In the genomic region with DNA sequence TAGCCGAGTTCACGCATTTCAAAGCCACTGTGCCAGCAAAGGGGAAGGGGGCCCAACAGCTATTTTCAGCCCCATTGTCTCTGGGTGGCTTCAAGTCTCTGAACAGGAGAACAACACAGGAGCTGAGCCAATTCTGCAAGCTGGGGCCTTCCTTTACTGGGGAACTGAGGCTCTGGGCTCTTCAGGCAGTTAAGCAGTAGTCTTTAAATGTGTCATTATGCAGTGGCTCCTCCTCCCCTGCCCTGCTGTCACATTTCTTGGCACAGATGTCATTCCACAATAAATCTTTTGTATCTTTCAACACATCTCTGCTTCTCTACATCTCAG, we compare ENCODE assay signal across 20 mouse cellular contexts. TPM values are rescaled to one million over a fixed set of nuclear protein-coding genes. Genes with fewer than 3 reads are reported as not detected.
DNase-seq lines count a peak whose midpoint lies in the region; ATAC-seq and TF ChIP-seq lines count a peak whose summit lies in the region.
"Had no signal": no experiment of that assay in that cellular context is flagged by ENCODE, and none has a peak within 500 bp of the region (broad histone marks: within the 10 kb centered on the region; RNA-seq: fewer than 3 reads in every experiment).

No protein-coding gene starts in this region.

- H3K36me3 ChIP-seq in embryonic facial prominence, embryonic 14.5 days (ENCODE audit: control insufficient read depth, insufficient read depth, low read length), result no peaks in the 10 kb centered on the region
- H3K36me3 ChIP-seq in embryonic facial prominence, embryonic 10.5 days (replicated peaks), result no peaks in the 10 kb centered on the region
- H3K36me3 ChIP-seq in midbrain, embryonic 14.5 days (ENCODE audit: control insufficient read depth, insufficient read depth, low read length), result no peaks in the 10 kb centered on the region
- no peaks in the 10 kb centered on the region for H3K36me3 ChIP-seq in midbrain, embryonic 13.5 days
- no peaks in the 10 kb centered on the region for H3K36me3 ChIP-seq in forebrain, postnatal 0 days (ENCODE audit: insufficient read depth)
- no peaks in the 10 kb centered on the region for H3K36me3 ChIP-seq in small intestine, adult 2 months (ENCODE audit: control insufficient read depth, insufficient read depth, low read length)
- H3K36me3 ChIP-seq: heart, embryonic 10.5 days; limb, embryonic 10.5 days had no signal

- TF ChIP-seq CTCF in forebrain, postnatal 0 days (IDR thresholded peaks at IDR 0.05; ENCODE audit: low read depth), result no peak
- TF ChIP-seq CTCF in small intestine, adult 2 months (IDR thresholded peaks at IDR 0.05; ENCODE audit: extremely low read depth, insufficient read length, insufficient replicate concordance, low read depth, low read length), result no peak

- H3K4me1 ChIP-seq in embryonic facial prominence, embryonic 14.5 days (ENCODE audit: control insufficient read depth, insufficient read depth, low read length), result no peaks in the 10 kb centered on the region
- peaks cover 13% of the 10 kb centered on the region for H3K4me1 ChIP-seq in embryonic facial prominence, embryonic 10.5 days
- H3K4me1 ChIP-seq in midbrain, embryonic 14.5 days (ENCODE audit: control insufficient read depth, insufficient read depth, low read length), result peaks cover 6% of the 10 kb centered on the region; the same call in 1 of the 2 replicates
- peaks cover 13% of the 10 kb centered on the region for H3K4me1 ChIP-seq in midbrain, embryonic 13.5 days (replicated peaks)
- 0 out of 2 replicates have a peak, but pooled peaks cover 7% of the 10 kb centered on the region for H3K4me1 ChIP-seq in forebrain, postnatal 0 days (ENCODE audit: insufficient read depth)
- peaks cover 7% of the 10 kb centered on the region; the same call in 1 of the 2 replicates for H3K4me1 ChIP-seq in small intestine, adult 2 months (ENCODE audit: control insufficient read depth, insufficient read depth, insufficient read length, low read length)
- H3K4me1 ChIP-seq: limb, embryonic 10.5 days; megakaryocyte, embryonic 14.5 days had no signal

- no peak for TF ChIP-seq POLR2A in small intestine, adult 2 months (IDR thresholded peaks at IDR 0.05; ENCODE audit: low read depth, low read length)

- no peaks in the 10 kb centered on the region for H3K27me3 ChIP-seq in embryonic facial prominence, embryonic 14.5 days (replicated peaks; ENCODE audit: control insufficient read depth, insufficient read depth, low read length)
- no peaks in the 10 kb centered on the region for H3K27me3 ChIP-seq in embryonic facial prominence, embryonic 10.5 days (replicated peaks; ENCODE audit: low read depth, poor library complexity, severe bottlenecking)
- no peaks in the 10 kb centered on the region for H3K27me3 ChIP-seq in midbrain, embryonic 14.5 days (ENCODE audit: control insufficient read depth, insufficient read depth, low read length)
- H3K27me3 ChIP-seq in midbrain, embryonic 13.5 days, result no peaks in the 10 kb centered on the region
- no peaks in the 10 kb centered on the region for H3K27me3 ChIP-seq in forebrain, postnatal 0 days (ENCODE audit: insufficient read depth, low read length)
- H3K27me3 ChIP-seq in small intestine, adult 2 months (ENCODE audit: control insufficient read depth, insufficient read depth, low read length), result no peaks in the 10 kb centered on the region

- no peak overlapping the region for H3K4me2 ChIP-seq in embryonic facial prominence, embryonic 14.5 days (ENCODE audit: low read depth, low read length)
- H3K4me2 ChIP-seq in midbrain, embryonic 14.5 days (ENCODE audit: low read length), result no peak overlapping the region
- H3K4me2 ChIP-seq in midbrain, embryonic 13.5 days (replicated peaks), result no peak overlapping the region
- no peak overlapping the region for H3K4me2 ChIP-seq in forebrain, postnatal 0 days (ENCODE audit: low read depth)

- peak; percentile 30; the same call in 1 of the 2 replicates for ATAC-seq in embryonic facial prominence, embryonic 14.5 days (ENCODE audit: low read depth)
- no peak for ATAC-seq in midbrain, embryonic 14.5 days (ENCODE audit: low FRiP score, low TSS enrichment)
- no peak for ATAC-seq in midbrain, embryonic 13.5 days
- ATAC-seq in forebrain, postnatal 0 days, result no peak
- ATAC-seq: lung, postnatal 0 days; Patski had no signal

- H3K4me3 ChIP-seq in embryonic facial prominence, embryonic 14.5 days (ENCODE audit: low read depth, low read length), result no peak overlapping the region
- H3K4me3 ChIP-seq in embryonic facial prominence, embryonic 10.5 days, result no peak overlapping the region
- no peak overlapping the region for H3K4me3 ChIP-seq in midbrain, embryonic 14.5 days (replicated peaks; ENCODE audit: low read depth, low read length)
- no peak overlapping the region for H3K4me3 ChIP-seq in midbrain, embryonic 13.5 days (replicated peaks)
- H3K4me3 ChIP-seq in forebrain, postnatal 0 days (ENCODE audit: low read depth, low read length), result no peak overlapping the region
- H3K4me3 ChIP-seq in small intestine, adult 2 months (ENCODE audit: low read depth, low read length), result no peak overlapping the region
- H3K4me3 ChIP-seq: heart, embryonic 10.5 days; limb, embryonic 10.5 days; megakaryocyte, embryonic 14.5 days had no signal

- H3K27ac ChIP-seq in embryonic facial prominence, embryonic 14.5 days (replicated peaks; ENCODE audit: low read depth, low read length), result no peak overlapping the region
- no peak overlapping the region for H3K27ac ChIP-seq in embryonic facial prominence, embryonic 10.5 days (replicated peaks)
- H3K27ac ChIP-seq in midbrain, embryonic 14.5 days (replicated peaks; ENCODE audit: low read depth, low read length), result 0 out of 2 replicates have a peak overlapping the region, but pooled peaks have one; percentile 1
- H3K27ac ChIP-seq in midbrain, embryonic 13.5 days, result no peak overlapping the region
- no peak overlapping the region for H3K27ac ChIP-seq in forebrain, postnatal 0 days (ENCODE audit: low read depth, low read length)
- H3K27ac ChIP-seq in small intestine, adult 2 months (ENCODE audit: insufficient read depth, low read depth, low read length), result peak overlapping the region; percentile 84
- H3K27ac ChIP-seq: heart, embryonic 10.5 days; limb, embryonic 10.5 days; liver, embryonic 14.5 days had no signal

- 35% methylated on average over 2 of the region's 2 CpGs for WGBS in embryonic facial prominence, embryonic 14.5 days
- 37% methylated on average over 2 of the region's 2 CpGs for WGBS in embryonic facial prominence, embryonic 10.5 days
- 16% methylated on average over 2 of the region's 2 CpGs for WGBS in midbrain, embryonic 14.5 days
- 0% methylated on average over 2 of the region's 2 CpGs for WGBS in midbrain, embryonic 13.5 days
- 14% methylated on average over 2 of the region's 2 CpGs for WGBS in forebrain, postnatal 0 days
- WGBS in small intestine, adult 2 months, result 11% methylated on average over 2 of the region's 2 CpGs

- peak; percentile 32 for DNase-seq in embryonic facial prominence, embryonic 14.5 days (ENCODE audit: low spot score)
- no peak for DNase-seq in embryonic facial prominence, embryonic 10.5 days (ENCODE audit: low spot score)
- DNase-seq in midbrain, embryonic 14.5 days, result peak; percentile 41
- DNase-seq in forebrain, postnatal 0 days, result peak; percentile 32
- DNase-seq in thymus, adult 18-20 months, result no peak
- DNase-seq in right cerebral cortex, postnatal 25 days, result no peak
- DNase-seq: cerebellum, adult 11 months; cerebellum, postnatal 36 days; gastrocnemius, postnatal 14 days; heart, postnatal 14 days; kidney, adult 8-10 months; kidney, postnatal 36 days had no signal

- H3K9me3 ChIP-seq in embryonic facial prominence, embryonic 14.5 days (ENCODE audit: control insufficient read depth, low read length), result no peaks in the 10 kb centered on the region
- H3K9me3 ChIP-seq in embryonic facial prominence, embryonic 10.5 days, result no peaks in the 10 kb centered on the region
- H3K9me3 ChIP-seq in midbrain, embryonic 14.5 days (ENCODE audit: control insufficient read depth, low read length), result no peaks in the 10 kb centered on the region
- no peaks in the 10 kb centered on the region for H3K9me3 ChIP-seq in midbrain, embryonic 13.5 days
- H3K9me3 ChIP-seq in forebrain, postnatal 0 days (ENCODE audit: low read length), result no peaks in the 10 kb centered on the region
- H3K9me3 ChIP-seq: heart, embryonic 10.5 days; limb, embryonic 10.5 days; megakaryocyte, embryonic 14.5 days had no signal

- no peak overlapping the region for H3K9ac ChIP-seq in embryonic facial prominence, embryonic 14.5 days (ENCODE audit: low read depth, low read length)
- no peak overlapping the region for H3K9ac ChIP-seq in midbrain, embryonic 14.5 days (replicated peaks; ENCODE audit: low read length)
- H3K9ac ChIP-seq in midbrain, embryonic 13.5 days (replicated peaks), result no peak overlapping the region
- no peak overlapping the region for H3K9ac ChIP-seq in forebrain, postnatal 0 days
- H3K9ac ChIP-seq: liver, embryonic 14.5 days had no signal

RNA-seq across cellular contexts. Expression of gene Srsf6, which starts 30.8 kb away (rescaled TPM):
- 173 and 201 TPM in 2 replicates for polyA plus RNA-seq in embryonic facial prominence, embryonic 14.5 days (2014; fragmentation: Nextera tagmentation; extraction: Ambion mirVana)
- polyA plus RNA-seq in embryonic facial prominence, embryonic 10.5 days (2016; fragmentation: Nextera tagmentation; extraction: Ambion mirVana), result 279 and 285 TPM in 2 replicates
- 144 and 175 TPM in 2 replicates for polyA plus RNA-seq in midbrain, embryonic 14.5 days (2014; fragmentation: Nextera tagmentation; extraction: Ambion mirVana)
- 196 and 204 TPM in 2 replicates for polyA plus RNA-seq in midbrain, embryonic 13.5 days (2015; fragmentation: Nextera tagmentation; extraction: Ambion mirVana)
- 121 and 146 TPM in 2 replicates for total RNA-seq in forebrain, postnatal 0 days (2014; rRNA removed)
- 110 and 133 TPM in 2 replicates for polyA plus RNA-seq in forebrain, postnatal 0 days (2015; fragmentation: Nextera tagmentation; extraction: Ambion mirVana)
- 30.5 and 46.1 TPM in 2 replicates for polyA plus RNA-seq in small intestine, adult 2 months (2012; rRNA removed)

RNA-seq across cellular contexts. Expression of gene L3mbtl1, which starts 42.7 kb away (rescaled TPM):
- polyA plus RNA-seq in embryonic facial prominence, embryonic 14.5 days (2014; fragmentation: Nextera tagmentation; extraction: Ambion mirVana), result 0.25 and 0.54 TPM in 2 replicates
- polyA plus RNA-seq in embryonic facial prominence, embryonic 10.5 days (2016; fragmentation: Nextera tagmentation; extraction: Ambion mirVana), result 0.06 and 0.19 TPM in 2 replicates
- 1.6 and 3.0 TPM in 2 replicates for polyA plus RNA-seq in midbrain, embryonic 14.5 days (2014; fragmentation: Nextera tagmentation; extraction: Ambion mirVana)
- 0.39 and 0.57 TPM in 2 replicates for polyA plus RNA-seq in midbrain, embryonic 13.5 days (2015; fragmentation: Nextera tagmentation; extraction: Ambion mirVana)
- 6.5 and 10.4 TPM in 2 replicates for total RNA-seq in forebrain, postnatal 0 days (2014; rRNA removed)
- polyA plus RNA-seq in forebrain, postnatal 0 days (2015; fragmentation: Nextera tagmentation; extraction: Ambion mirVana), result 1.6 and 3.4 TPM in 2 replicates
- polyA plus RNA-seq in small intestine, adult 2 months (2012; rRNA removed), result 0.03 TPM in 1 of 2 replicates, not detected in the other
- total RNA-seq: gastrocnemius, postnatal 14 days had no signal
- polyA plus RNA-seq: lung, postnatal 0 days had no signal

Comparison
In these comparisons a context has a peak if more than half of its experiments do, and no peak if none do; other contexts are left out.
1. DNase-seq: peak in embryonic facial prominence, embryonic 14.5 days (single experiment), midbrain, embryonic 14.5 days (single experiment) and forebrain, postnatal 0 days (single experiment); none in embryonic facial prominence, embryonic 10.5 days (single experiment), thymus, adult 18-20 months (0 of 2) and right cerebral cortex, postnatal 25 days (single experiment).
2. H3K27ac ChIP-seq: peak in midbrain, embryonic 14.5 days (single experiment) and small intestine, adult 2 months (single experiment); none in embryonic facial prominence, embryonic 14.5 days (single experiment), embryonic facial prominence, embryonic 10.5 days (single experiment), midbrain, embryonic 13.5 days (single experiment) and forebrain, postnatal 0 days (single experiment).